Mouse (Mus musculus) neural tube, embryonic 14.5 days (tissue): ENCODE results near the gene Il1rl2. TPM values are rescaled to one million over a fixed set of nuclear protein-coding genes. Genes with fewer than 3 reads are reported as not detected.

Experiments used
- ATAC-seq: fragments of 200-750 bp; cut with Nextera tagmentation; 2 replicates; pipeline ENCODE4 v1.8.0; 2017; ENCODE audit warnings: low read depth, mild to moderate bottlenecking, moderate TSS enrichment, moderate library complexity
- H3K27ac ChIP-seq: fragments of 300-500 bp; sonication (generic); 2 replicates; pipeline ENCODE4 v1.5.1; 2014; ENCODE audit warnings: low read depth, mild to moderate bottlenecking, control low read depth, low read length, moderate library complexity, mixed read lengths
- H3K27me3 ChIP-seq: fragments of 300-500 bp; sonication (generic); 2 replicates; pipeline ENCODE4 v1.6.1; 2014; ENCODE audit warnings: low read length; ENCODE audit not compliant: control insufficient read depth, insufficient read depth
- H3K36me3 ChIP-seq: fragments of 300-500 bp; sonication (generic); 2 replicates; pipeline ENCODE4 v1.6.1; 2014; ENCODE audit warnings: low read length, mixed read lengths; ENCODE audit not compliant: control insufficient read depth, insufficient read depth
- H3K4me1 ChIP-seq: fragments of 300-500 bp; sonication (generic); 2 replicates; pipeline ENCODE4 v1.6.1; 2014; ENCODE audit warnings: low read length; ENCODE audit not compliant: control insufficient read depth, insufficient read depth
- H3K4me2 ChIP-seq: fragments of 300-500 bp; sonication (generic); 2 replicates; pipeline ENCODE4 v1.6.1; 2014; ENCODE audit warnings: mild to moderate bottlenecking, low read depth, low read length, control low read depth
- H3K4me3 ChIP-seq: fragments of 300-500 bp; sonication (generic); 2 replicates; pipeline ENCODE4 v1.5.1; 2014; ENCODE audit warnings: low read depth, low read length, control low read depth, mixed read lengths
- H3K9ac ChIP-seq: fragments of 300-500 bp; sonication (generic); replicated peaks from 2 replicates; pipeline ENCODE4 v1.6.1; 2014; ENCODE audit warnings: low read depth, mild to moderate bottlenecking, control low read depth, low read length, mixed read lengths
- H3K9me3 ChIP-seq: fragments of 300-500 bp; sonication (generic); 2 replicates; pipeline ENCODE4 v1.6.1; 2016; ENCODE audit warnings: low read length; ENCODE audit not compliant: control insufficient read depth
- WGBS: fragments of 180-500 bp; shearing (Covaris S2); extraction: QIAGEN DNeasy Blood & Tissue Kit; methylation state at CpG from one replicate; pipeline ENCODE4 v1.1.7; 2014; 5-methylcytosine and 5-hydroxymethylcytosine counted together
- polyA plus RNA-seq: library from polyadenylated mRNA; unstranded; fragments of >200 nt; fragmentation: Nextera tagmentation; extraction: Ambion mirVana; gene quantifications from 2 replicates; pipeline ENCODE4 v1.2.1, GENCODE M21; 2014

The Il1rl2 gene
- polyA plus RNA-seq, 1 experiment from 2014 or later: 0.52 TPM

- H3K4me2 ChIP-seq: no peak overlapping the region
- H3K9me3 ChIP-seq: no peaks in the 10 kb centered on the region
- no peaks in the 10 kb centered on the region for H3K4me1 ChIP-seq
- no peaks in the 10 kb centered on the region for H3K36me3 ChIP-seq
- ATAC-seq: no peak
- no peak overlapping the region for H3K27ac ChIP-seq
- H3K27me3 ChIP-seq: no peaks in the 10 kb centered on the region
- 84% methylated on average over 12 of the region's 12 CpGs for WGBS
- H3K4me3 ChIP-seq: no peak overlapping the region
- no peak overlapping the region for H3K9ac ChIP-seq
These were observed 10.4 kb upstream of the Il1rl2 start for GRCm38 (mm10) chr1:40314016-40314415.

- no peak overlapping the region for H3K4me3 ChIP-seq
- H3K9me3 ChIP-seq: no peaks in the 10 kb centered on the region
- H3K4me1 ChIP-seq: no peaks in the 10 kb centered on the region
- H3K27ac ChIP-seq: no peak overlapping the region
- no peaks in the 10 kb centered on the region for H3K27me3 ChIP-seq
- ATAC-seq: no peak
- H3K9ac ChIP-seq: no peak overlapping the region
- WGBS: 93% methylated on average over 8 of the region's 8 CpGs
- no peaks in the 10 kb centered on the region for H3K36me3 ChIP-seq
- H3K4me2 ChIP-seq: no peak overlapping the region
These were observed 6.8 kb upstream of the Il1rl2 start for GRCm38 (mm10) chr1:40317657-40318056.

- WGBS: 82% methylated on average over 6 of the region's 6 CpGs
- Histone ChIP-seq H3K27ac (no peak overlapping the region), H3K27me3 (peaks cover 17% of the 10 kb centered on the region), H3K9me3 (no peaks in the 10 kb centered on the region), H3K36me3 (no peaks in the 10 kb centered on the region), H3K9ac (no peak overlapping the region), H3K4me1 (0 out of 2 replicates have a peak, but pooled peaks cover 8% of the 10 kb centered on the region), H3K4me3 (no peak overlapping the region), H3K4me2 (no peak overlapping the region)
- ATAC-seq: no peak
These were observed 2.6 kb upstream of the Il1rl2 start for GRCm38 (mm10) chr1:40321824-40322223.

GRCm38 (mm10) chr1:40322543-40322942 lies 1.9 kb upstream of the Il1rl2 start:
- no peak overlapping the region for H3K4me3 ChIP-seq
- H3K4me2 ChIP-seq: no peak overlapping the region
- peaks cover 17% of the 10 kb centered on the region for H3K27me3 ChIP-seq
- no peaks in the 10 kb centered on the region for H3K9me3 ChIP-seq
- H3K27ac ChIP-seq: no peak overlapping the region
- 0 out of 2 replicates have a peak, but pooled peaks cover 8% of the 10 kb centered on the region for H3K4me1 ChIP-seq
- 96% methylated on average over 3 of the region's 3 CpGs for WGBS
- no peak for ATAC-seq
- H3K9ac ChIP-seq: no peak overlapping the region
- no peaks in the 10 kb centered on the region for H3K36me3 ChIP-seq

DNA sequence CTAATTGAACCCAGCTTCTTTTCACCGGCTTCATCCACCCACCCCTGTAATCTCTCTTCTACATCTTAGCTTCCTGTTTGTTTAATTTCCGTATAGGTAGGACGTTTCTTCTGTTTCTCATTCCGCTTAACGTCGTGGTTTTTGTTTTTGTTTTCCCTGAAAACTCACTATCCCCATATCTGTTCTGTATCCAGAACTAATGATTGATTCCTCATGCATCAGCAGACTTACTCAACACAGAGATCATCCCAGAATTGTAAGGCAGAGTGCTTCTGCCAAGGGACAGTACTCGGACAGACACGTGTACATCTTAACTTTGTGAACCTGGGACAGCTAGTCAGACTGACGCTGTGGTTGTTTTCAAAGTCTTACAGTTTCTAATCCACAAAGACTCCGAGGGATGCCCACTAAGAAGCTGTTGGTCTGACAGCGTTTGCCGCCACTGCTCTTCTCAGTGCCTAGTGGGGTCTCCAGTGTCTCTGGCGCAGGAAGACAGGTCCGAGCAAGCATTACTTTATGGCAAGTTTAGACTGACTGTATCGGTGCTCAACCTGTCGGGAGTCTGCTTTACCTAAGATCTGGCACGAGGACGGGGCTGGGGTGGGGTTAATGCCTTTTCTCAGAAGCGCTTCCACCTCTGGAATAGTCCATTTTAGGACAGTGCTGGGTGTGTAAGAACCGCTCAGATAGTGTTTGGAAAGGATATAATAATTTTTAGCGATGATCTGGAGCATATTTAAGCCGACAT lies 719 bp downstream of the Il1rl2 start:
- Histone ChIP-seq H3K27me3 (peaks cover 17% of the 10 kb centered on the region), H3K4me3 (peak overlapping the region; percentile 35), H3K9ac (peak overlapping the region; percentile 32; the same call in 1 of the 2 replicates), H3K27ac (no peak overlapping the region), H3K4me1 (0 out of 2 replicates have a peak, but pooled peaks cover 8% of the 10 kb centered on the region), H3K9me3 (no peaks in the 10 kb centered on the region), H3K4me2 (peak overlapping the region; percentile 70), H3K36me3 (no peaks in the 10 kb centered on the region)
- ATAC-seq: no peak
- 13% methylated on average over 22 of the region's 22 CpGs for WGBS

DNA sequence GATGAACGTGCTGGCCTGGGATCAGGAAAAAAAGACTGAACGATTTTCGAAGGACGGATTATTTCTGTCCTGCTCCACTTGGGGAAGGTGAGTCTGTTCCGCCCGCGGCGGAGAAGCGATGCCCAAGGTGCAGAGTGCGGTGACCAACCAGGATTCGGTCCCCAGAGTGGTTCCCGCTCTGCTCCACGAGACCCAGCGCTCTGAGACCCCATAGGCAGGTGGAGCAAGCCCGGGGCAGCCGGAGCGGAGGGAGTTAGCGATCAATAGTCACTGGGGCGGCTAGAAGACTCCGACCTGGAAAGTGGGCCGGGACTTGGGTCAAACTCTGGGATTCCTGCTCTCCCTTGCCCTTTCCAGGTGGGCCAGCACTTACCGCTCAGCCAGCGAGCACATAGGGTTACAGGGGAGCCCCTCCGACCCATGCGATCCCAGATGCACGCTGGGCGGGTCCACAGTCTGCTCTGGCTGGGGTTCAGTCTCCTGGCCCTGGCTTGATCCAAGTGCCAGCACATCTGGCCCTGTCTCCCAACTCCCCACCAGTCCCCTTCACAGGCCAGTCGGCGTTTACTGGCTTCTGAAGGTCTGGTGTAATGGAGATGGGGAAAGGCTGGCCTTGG lies 1.4 kb downstream of the Il1rl2 start:
- H3K4me1 ChIP-seq: 0 out of 2 replicates have a peak, but pooled peaks cover 8% of the 10 kb centered on the region
- no peak for ATAC-seq
- peak overlapping the region; percentile 32; the same call in 1 of the 2 replicates for H3K9ac ChIP-seq
- peak overlapping the region; percentile 70 for H3K4me2 ChIP-seq
- WGBS: 2% methylated on average over 29 of the region's 29 CpGs
- no peak overlapping the region for H3K27ac ChIP-seq
- peaks cover 17% of the 10 kb centered on the region for H3K27me3 ChIP-seq
- H3K36me3 ChIP-seq: no peaks in the 10 kb centered on the region
- peak overlapping the region; percentile 35 for H3K4me3 ChIP-seq
- H3K9me3 ChIP-seq: no peaks in the 10 kb centered on the region

DNA sequence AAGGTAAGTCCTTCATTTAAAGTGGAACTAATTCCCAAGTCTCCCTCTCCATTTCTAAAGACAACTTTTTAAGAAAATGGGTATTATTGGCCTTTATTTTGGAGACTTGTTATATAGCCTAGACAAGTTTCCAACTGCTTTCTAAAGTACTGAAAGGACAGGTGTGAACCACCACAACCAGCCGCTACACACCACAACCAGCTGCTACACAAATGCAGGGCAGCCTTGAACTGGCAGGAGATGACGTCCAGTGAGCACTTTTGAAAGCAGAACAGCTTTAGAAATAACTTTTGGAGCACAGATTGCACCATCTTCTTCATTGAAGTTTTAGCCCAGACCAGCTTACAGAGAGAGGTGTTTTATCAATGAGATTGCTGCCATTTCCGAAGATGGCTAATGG lies 3.2 kb downstream of the Il1rl2 start:
- 0 out of 2 replicates have a peak, but pooled peaks cover 8% of the 10 kb centered on the region for H3K4me1 ChIP-seq
- peaks cover 17% of the 10 kb centered on the region for H3K27me3 ChIP-seq
- no peaks in the 10 kb centered on the region for H3K9me3 ChIP-seq
- H3K36me3 ChIP-seq: no peaks in the 10 kb centered on the region
- no peak for ATAC-seq
- H3K27ac ChIP-seq: no peak overlapping the region
- H3K9ac ChIP-seq: no peak overlapping the region
- WGBS: 87% methylated on average over 3 of the region's 3 CpGs
- no peak overlapping the region for H3K4me2 ChIP-seq
- H3K4me3 ChIP-seq: no peak overlapping the region

GRCm38 (mm10) chr1:40329526-40329925 lies 5.1 kb downstream of the Il1rl2 start:
- WGBS: 93% methylated on average over 1 of the region's 1 CpGs
- Histone ChIP-seq H3K36me3 (no peaks in the 10 kb centered on the region), H3K4me2 (no peak overlapping the region)

GRCm38 (mm10) chr1:40330181-40330580 lies 5.8 kb downstream of the Il1rl2 start:
- no peak overlapping the region for H3K9ac ChIP-seq
- H3K36me3 ChIP-seq: no peaks in the 10 kb centered on the region
- H3K27me3 ChIP-seq: peaks cover 13% of the 10 kb centered on the region
- no peak overlapping the region for H3K27ac ChIP-seq
- no peaks in the 10 kb centered on the region for H3K9me3 ChIP-seq
- 87% methylated on average over 8 of the region's 8 CpGs for WGBS
- H3K4me3 ChIP-seq: no peak overlapping the region
- no peak overlapping the region for H3K4me2 ChIP-seq
- no peak for ATAC-seq
- H3K4me1 ChIP-seq: 0 out of 2 replicates have a peak, but pooled peaks cover 8% of the 10 kb centered on the region

More at GRCm38 (mm10) chr1:40329526-40329925, 5.1 kb downstream of the Il1rl2 start:
- no peak overlapping the region for H3K27ac ChIP-seq
- H3K9me3 ChIP-seq: no peaks in the 10 kb centered on the region
- H3K9ac ChIP-seq: no peak overlapping the region
- H3K4me3 ChIP-seq: no peak overlapping the region
- peaks cover 14% of the 10 kb centered on the region for H3K27me3 ChIP-seq
- H3K4me1 ChIP-seq: 0 out of 2 replicates have a peak, but pooled peaks cover 8% of the 10 kb centered on the region
- ATAC-seq: no peak
